Mouse (Mus musculus) heart, adult 2 months (tissue): Measurements from ENCODE around the gene B3gnt2. TPM values are rescaled to one million over a fixed set of nuclear protein-coding genes. Genes with fewer than 3 reads are reported as not detected.

Source experiments
- DNase-seq, 2 experiments: peaks; one replicate each; pipeline ENCODE4 v3.0.0; 2021
- H3K27ac ChIP-seq: fragments of 200-600 bp; 2 replicates; pipeline ENCODE4 v1.8.1; 2022
- H3K27me3 ChIP-seq: fragments of 200-500 bp; 2 replicates; pipeline ENCODE4 v1.6.1; 2012; ENCODE audit warnings: mild to moderate bottlenecking, low read length, inconsistent platforms, mixed read lengths; ENCODE audit not compliant: control insufficient read depth, insufficient read depth
- H3K36me3 ChIP-seq: fragments of 200-500 bp; 2 replicates; pipeline ENCODE4 v1.6.1; 2012; ENCODE audit warnings: low read length, inconsistent platforms; ENCODE audit not compliant: control insufficient read depth, insufficient read depth
- H3K4me1 ChIP-seq: fragments of 200-500 bp; 2 replicates; pipeline ENCODE4 v1.6.1; 2011; ENCODE audit warnings: low read length; ENCODE audit not compliant: control insufficient read depth, insufficient read depth
- H3K4me3 ChIP-seq: fragments of 200-600 bp; 2 replicates; pipeline ENCODE4 v1.8.1; 2022
- H3K79me2 ChIP-seq: fragments of 200-500 bp; replicated peaks from 2 replicates; pipeline ENCODE4 v1.6.1; 2012; ENCODE audit warnings: mild to moderate bottlenecking, inconsistent platforms, low read length, moderate library complexity, mixed read lengths; ENCODE audit not compliant: control insufficient read depth, insufficient read depth
- H3K9ac ChIP-seq: fragments of 200-500 bp; 2 replicates; pipeline ENCODE4 v1.6.1; 2012; ENCODE audit warnings: low read depth, mild to moderate bottlenecking, control low read depth, inconsistent platforms, low read length, mixed read lengths
- CTCF ChIP-seq: fragments of 200-600 bp; IDR thresholded peaks from 2 replicates; pipeline ENCODE4 v1.8.1; 2022; ENCODE audit warnings: antibody characterized with exemption, mild to moderate bottlenecking, moderate library complexity
- EP300 ChIP-seq: fragments of 200-500 bp; IDR thresholded peaks from 2 replicates; pipeline ENCODE4 v1.6.1; 2011; ENCODE audit warnings: low read depth, low read length, control low read depth; ENCODE audit not compliant: insufficient read depth
- POLR2A ChIP-seq: fragments of 200-500 bp; IDR thresholded peaks from 2 replicates; pipeline ENCODE4 v1.6.1; 2011; ENCODE audit warnings: mild to moderate bottlenecking, low read depth, low read length, control low read depth; ENCODE audit not compliant: insufficient read depth
- WGBS: fragments of 180-500 bp; shearing (Covaris S2); methylation state at CpG from one replicate; pipeline ENCODE4 v1.1.7; 2018; 5-methylcytosine and 5-hydroxymethylcytosine counted together
- intact Hi-C: fragments of 180-260 bp; cut with DNase I; formaldehyde crosslinking; loops from one replicate; pipeline ENCODE4 v1.15.1; 2025
- polyA plus RNA-seq: library from polyadenylated mRNA; depleted of rRNA; stranded (reverse); fragments of >200 nt; gene quantifications from 2 replicates; pipeline ENCODE4 v1.2.3, GENCODE M21; 2012
- total RNA-seq, 2 experiments: library from RNA; stranded (reverse); gene quantifications; 2 replicates each; pipeline ENCODE4 v1.2.3; 2021

Gene B3gnt2
- total and polyA plus RNA-seq, 3 experiments = 3.5 to 6.2 (median 5.7) TPM

DNA sequence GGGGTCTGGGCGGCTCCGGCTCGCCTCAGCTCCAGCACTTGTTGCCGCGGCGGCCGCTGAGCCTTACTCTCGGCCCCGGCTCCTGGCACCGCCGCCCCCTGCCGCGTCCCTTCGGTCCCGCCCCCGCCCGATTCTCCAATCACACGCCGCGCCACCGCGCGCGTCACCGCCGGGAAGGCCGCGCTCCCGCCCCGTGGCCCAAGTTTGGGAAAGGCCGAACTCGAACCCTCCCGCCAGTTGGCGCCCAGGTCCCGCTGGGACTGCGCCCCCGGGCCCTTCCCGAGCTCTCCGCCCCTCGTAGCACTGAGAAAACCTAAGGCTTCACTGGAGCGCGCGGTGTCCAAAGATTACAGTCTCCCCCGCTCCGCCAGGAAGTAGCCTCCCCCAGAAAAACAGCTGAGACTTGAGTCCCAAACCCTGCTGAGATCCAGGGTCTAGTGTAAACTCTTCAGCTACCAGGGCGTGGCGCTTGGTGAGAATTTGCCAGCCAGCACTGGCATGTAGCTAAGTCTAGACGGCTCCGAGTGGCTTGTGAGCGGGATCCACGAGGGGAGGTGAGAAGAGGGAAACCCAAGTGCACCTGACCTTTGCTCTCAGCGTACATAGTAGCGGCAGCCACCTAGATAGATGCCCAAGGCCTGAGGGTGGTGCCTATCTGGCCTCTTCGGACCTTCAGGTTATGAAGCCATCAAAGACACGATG, 977 bp downstream of the B3gnt2 start:
- Histone ChIP-seq H3K4me1 (peaks cover 3% of the 10 kb centered on the region), H3K27ac (peak overlapping the region; percentile 91), H3K27me3 (no peaks in the 10 kb centered on the region), H3K4me3 (peak overlapping the region; percentile 94), H3K9ac (peak overlapping the region; percentile 95), H3K79me2 (peaks cover 3% of the 10 kb centered on the region), H3K36me3 (no peaks in the 10 kb centered on the region)
- under 1% methylated on average over 55 of the region's 55 CpGs for WGBS
- intact Hi-C loops = loop anchor here (2.0 to 5.0 kb wide), 4 partner anchors 97 to 227 kb away; no protein-coding TSS in a partner anchor
- TF ChIP-seq CTCF = peak; percentile 39
- 0 out of 2 replicates have a peak, but pooled peaks have one; percentile 18 for TF ChIP-seq EP300
- peak; percentile 92 for TF ChIP-seq POLR2A
- peak; percentile 92 to 93 for DNase-seq

DNA sequence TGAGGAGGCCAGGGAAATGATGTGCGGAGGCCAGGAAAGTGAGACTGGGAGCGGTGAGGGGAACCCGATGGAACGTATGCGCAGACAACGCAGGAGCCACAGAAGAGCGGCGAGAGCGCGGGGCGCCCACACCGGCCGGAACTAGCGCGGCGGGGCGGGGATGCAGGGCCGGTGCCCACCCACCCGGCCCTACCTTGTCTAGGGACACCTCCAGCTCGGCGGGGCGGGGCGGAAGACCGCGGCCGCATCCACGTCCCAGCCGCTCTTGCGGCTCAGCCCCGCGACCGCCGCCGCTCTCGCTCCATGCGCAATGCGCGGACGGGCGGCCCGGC, 1.5 kb downstream of the B3gnt2 start:
- Histone ChIP-seq H3K27ac (peak overlapping the region; percentile 91), H3K79me2 (peaks cover 6% of the 10 kb centered on the region), H3K4me1 (peaks cover 5% of the 10 kb centered on the region), H3K4me3 (peak overlapping the region; percentile 94), H3K27me3 (no peaks in the 10 kb centered on the region), H3K36me3 (no peaks in the 10 kb centered on the region; the same call in 1 of the 2 replicates), H3K9ac (peak overlapping the region; percentile 95)
- intact Hi-C loops = loop anchor here (5.0 kb wide), 1 partner anchor 227 kb away; no protein-coding TSS in a partner anchor
- WGBS = under 1% methylated on average over 34 of the region's 41 CpGs
- TF ChIP-seq CTCF = no peak
- TF ChIP-seq POLR2A = no peak
- TF ChIP-seq EP300 = no peak
- no peak for DNase-seq

DNA sequence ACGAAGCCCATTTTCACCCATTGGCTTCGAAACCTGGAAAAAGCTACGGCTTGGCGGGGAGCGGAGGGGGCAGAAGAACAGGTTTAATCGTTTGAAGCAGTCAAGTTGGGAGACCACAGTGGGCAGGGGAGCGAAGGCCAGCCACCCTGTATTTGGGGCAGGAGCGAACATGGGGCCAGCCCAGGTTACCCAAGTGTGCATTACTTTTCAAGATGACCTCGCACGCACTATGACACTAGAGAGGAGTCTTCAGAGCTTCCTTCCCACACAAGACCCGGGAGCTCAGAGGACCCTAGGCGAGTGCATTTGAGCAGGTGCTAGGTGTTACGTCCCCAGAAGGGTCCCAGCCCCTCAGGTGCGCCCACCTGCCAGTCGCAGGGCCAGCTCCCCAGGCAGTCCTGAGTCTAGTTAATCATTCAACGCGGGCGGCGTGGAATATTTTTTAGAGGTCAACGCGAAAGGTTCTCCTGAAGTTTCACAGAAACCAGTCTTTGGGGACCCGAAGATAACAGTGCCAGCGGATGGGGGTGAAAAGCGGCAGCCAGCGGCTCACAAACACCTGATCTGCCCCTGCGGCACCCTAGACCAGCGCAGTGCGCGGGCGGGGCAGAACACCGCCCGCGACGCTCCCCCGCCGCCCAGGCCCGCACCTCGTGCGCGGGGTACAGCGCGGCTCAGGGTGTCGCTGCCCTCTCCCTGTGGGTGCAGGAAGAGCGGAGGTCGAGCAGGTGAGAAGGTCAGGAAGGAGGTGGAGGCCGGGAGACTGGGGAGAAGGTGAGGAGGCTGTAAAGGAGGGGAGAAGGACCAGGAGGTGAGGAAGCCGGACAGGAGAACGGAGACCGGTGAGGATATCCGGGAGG, 2.1 kb downstream of the B3gnt2 start:
- H3K27me3 ChIP-seq = no peaks in the 10 kb centered on the region
- H3K27ac ChIP-seq = peak overlapping the region; percentile 91
- H3K4me1 ChIP-seq = peaks cover 9% of the 10 kb centered on the region
- H3K79me2 ChIP-seq = peaks cover 10% of the 10 kb centered on the region
- H3K36me3 ChIP-seq = peaks cover 3% of the 10 kb centered on the region
- WGBS = 8% methylated on average over 50 of the region's 50 CpGs
- peak overlapping the region; percentile 94 for H3K4me3 ChIP-seq
- intact Hi-C loops = loop anchor here (5.0 kb wide), 1 partner anchor 226 kb away; no protein-coding TSS in a partner anchor
- peak overlapping the region; percentile 95 for H3K9ac ChIP-seq
- peak in 1 of 2 experiments; percentile 57 for DNase-seq
- TF ChIP-seq POLR2A (no peak), EP300 (no peak), CTCF (no peak)

DNA sequence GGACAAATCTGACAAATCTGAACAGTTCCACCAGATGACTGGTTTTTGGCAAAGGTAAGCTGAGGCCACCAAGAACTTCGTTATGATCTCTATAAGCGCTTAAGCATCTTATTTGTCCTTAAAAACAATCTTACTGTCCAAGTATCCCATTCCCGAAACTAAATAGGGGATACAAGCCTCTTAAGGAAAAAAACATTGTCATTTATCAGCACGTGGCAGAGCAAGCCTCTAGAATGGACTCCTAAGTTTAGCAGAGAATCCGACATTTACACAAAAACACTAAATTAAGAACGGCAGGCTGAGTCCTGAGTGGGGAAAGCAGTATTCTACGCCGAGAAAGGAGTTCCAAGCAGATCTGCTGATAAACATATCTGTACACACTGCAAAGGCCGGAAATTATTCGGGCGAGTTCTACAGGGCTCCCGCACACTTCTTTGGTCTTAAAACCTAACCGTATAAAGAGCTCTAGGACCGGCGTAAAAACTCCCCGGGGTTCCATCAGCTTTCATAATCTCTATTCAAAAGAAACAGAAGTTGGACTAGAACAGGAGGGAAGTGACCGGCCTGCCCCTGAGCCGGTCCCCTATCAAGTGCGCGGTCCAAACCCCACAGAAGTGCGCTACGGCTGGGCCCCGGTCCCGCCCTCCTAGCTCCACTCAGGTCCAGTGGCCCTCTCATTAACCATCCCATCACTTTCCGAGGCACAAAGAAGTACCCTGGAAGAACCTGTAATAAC, 2.9 kb downstream of the B3gnt2 start:
- TF ChIP-seq CTCF (no peak), POLR2A (no peak), EP300 (no peak)
- Histone ChIP-seq H3K36me3 (peaks cover 3% of the 10 kb centered on the region), H3K9ac (peak overlapping the region; percentile 95), H3K27ac (peak overlapping the region; percentile 91), H3K79me2 (peaks cover 12% of the 10 kb centered on the region), H3K27me3 (no peaks in the 10 kb centered on the region), H3K4me1 (peaks cover 15% of the 10 kb centered on the region), H3K4me3 (peak overlapping the region; percentile 94)
- peak; percentile 57 to 60 for DNase-seq
- WGBS = 33% methylated on average over 25 of the region's 25 CpGs
- intact Hi-C loops = loop anchor here (5.0 kb wide), 1 partner anchor 226 kb away; no protein-coding TSS in a partner anchor

DNA sequence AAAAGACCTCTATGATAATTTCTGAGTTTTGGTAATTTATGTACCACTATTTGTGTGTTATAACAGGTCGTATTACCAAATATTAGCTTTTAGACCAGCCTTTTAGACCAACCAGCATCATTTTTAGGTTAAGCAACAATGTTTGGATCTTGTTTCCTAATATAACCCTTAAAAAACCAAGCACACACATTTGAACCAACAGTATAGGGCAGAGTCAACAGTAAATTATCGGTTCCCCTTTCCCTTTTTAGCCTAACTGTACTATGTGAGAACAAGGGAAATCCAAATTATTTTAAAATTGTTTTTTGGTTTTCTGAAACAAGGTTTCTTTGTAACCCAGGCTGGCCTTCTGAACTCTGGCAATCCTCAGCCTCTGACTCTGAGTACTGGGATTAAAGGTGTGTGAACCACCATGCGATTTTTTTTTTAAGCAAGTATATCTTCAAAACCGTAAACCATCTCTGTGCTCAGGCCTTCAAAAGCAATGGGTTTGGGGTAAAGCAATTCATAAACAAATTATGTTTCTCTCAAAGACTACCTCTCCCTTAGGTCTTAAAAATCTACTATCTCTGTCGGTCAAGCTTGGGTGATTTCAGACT, 3.6 kb downstream of the B3gnt2 start:
- WGBS = 76% methylated on average over 5 of the region's 5 CpGs
- Histone ChIP-seq H3K4me3 (no peak overlapping the region), H3K36me3 (peaks cover 6% of the 10 kb centered on the region), H3K9ac (no peak overlapping the region), H3K4me1 (peaks cover 20% of the 10 kb centered on the region), H3K79me2 (peaks cover 12% of the 10 kb centered on the region), H3K27me3 (no peaks in the 10 kb centered on the region), H3K27ac (peak overlapping the region; percentile 91)
- TF ChIP-seq EP300 (no peak), POLR2A (no peak), CTCF (no peak)
- DNase-seq = no peak
- intact Hi-C loops = loop anchor here (5.0 kb wide), 1 partner anchor 225 kb away; no protein-coding TSS in a partner anchor
